Mouse (Mus musculus) E14TG2a.4 (cell line): ENCODE results near the gene Selenof.

Source experiments
- CTCF ChIP-seq: conservative IDR thresholded peaks from 2 replicates; pipeline ENCODE4 v1.5.1; 2014; ENCODE audit warnings: low read length
- NANOG ChIP-seq: IDR thresholded peaks from 2 replicates; pipeline ENCODE4 v1.6.1; 2014; ENCODE audit warnings: borderline replicate concordance, low read length, mixed read lengths

DNA sequence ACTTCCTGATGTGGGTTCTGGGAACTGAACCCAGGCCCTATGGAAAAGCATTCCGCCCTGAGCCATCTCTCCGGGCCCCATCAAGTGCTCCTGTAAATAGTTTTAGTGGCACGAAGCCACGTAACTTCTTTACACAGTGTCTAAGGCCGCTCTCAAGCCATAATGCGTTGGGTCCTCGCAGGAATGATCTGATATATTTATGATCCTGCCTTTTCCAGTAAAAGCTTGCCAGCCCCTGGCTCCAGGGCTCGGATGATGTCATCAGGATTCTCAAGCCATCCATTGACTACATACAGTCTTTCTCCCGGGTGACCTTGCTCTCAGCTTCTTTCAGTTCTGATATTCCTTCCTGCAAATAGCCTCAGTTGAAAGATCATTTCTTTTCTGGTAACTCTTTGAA is 45.4 kb downstream of the Selenof start:
- TF ChIP-seq CTCF = no peak
- no peak for TF ChIP-seq NANOG
